Mouse (Mus musculus) lung, embryonic 16.5 days (tissue): ENCODE data around the gene Slc51b. TPM values are rescaled to one million over a fixed set of nuclear protein-coding genes. Genes with fewer than 3 reads are reported as not detected.

Experiments used
- ATAC-seq: fragments of 200-750 bp; cut with Nextera tagmentation; 2 replicates; pipeline ENCODE4 v1.8.0; 2017; ENCODE audit warnings: low read depth, mild to moderate bottlenecking, moderate library complexity
- H3K27ac ChIP-seq: fragments of 300-500 bp; sonication (generic); 2 replicates; pipeline ENCODE4 v1.5.1; 2014; ENCODE audit warnings: mild to moderate bottlenecking, control low read depth, low read length
- H3K27me3 ChIP-seq: fragments of 300-500 bp; sonication (generic); 2 replicates; pipeline ENCODE4 v1.6.1; 2014; ENCODE audit warnings: low read depth, low read length, mixed read lengths; ENCODE audit not compliant: control insufficient read depth, insufficient read depth
- H3K36me3 ChIP-seq: fragments of 300-500 bp; sonication (generic); 2 replicates; pipeline ENCODE4 v1.6.1; 2014; ENCODE audit warnings: low read length; ENCODE audit not compliant: control insufficient read depth, insufficient read depth
- H3K4me1 ChIP-seq: fragments of 300-500 bp; sonication (generic); replicated peaks from 2 replicates; pipeline ENCODE4 v1.6.1; 2014; ENCODE audit warnings: low read length, mixed read lengths; ENCODE audit not compliant: control insufficient read depth, insufficient read depth
- H3K4me2 ChIP-seq: fragments of 300-500 bp; sonication (generic); 2 replicates; pipeline ENCODE4 v1.6.1; 2014; ENCODE audit warnings: low read depth, low read length, control low read depth
- H3K4me3 ChIP-seq: fragments of 300-500 bp; sonication (generic); 2 replicates; pipeline ENCODE4 v1.5.1; 2014; ENCODE audit warnings: mild to moderate bottlenecking, low read length, control low read depth
- H3K9ac ChIP-seq: fragments of 300-500 bp; sonication (generic); 2 replicates; pipeline ENCODE4 v1.6.1; 2014; ENCODE audit warnings: low read length, control low read depth
- H3K9me3 ChIP-seq: fragments of 300-500 bp; sonication (generic); 2 replicates; pipeline ENCODE4 v1.6.1; 2016; ENCODE audit warnings: low read length; ENCODE audit not compliant: control insufficient read depth
- WGBS: fragments of 180-500 bp; shearing (Covaris S2); extraction: QIAGEN DNeasy Blood & Tissue Kit; methylation state at CpG from one replicate; pipeline ENCODE4 v1.1.7; 2014; 5-methylcytosine and 5-hydroxymethylcytosine counted together
- polyA plus RNA-seq: library from polyadenylated mRNA; unstranded; fragments of >200 nt; fragmentation: Nextera tagmentation; extraction: Ambion mirVana; gene quantifications from 2 replicates; pipeline ENCODE4 v1.2.1, GENCODE M21; 2015

Gene Slc51b
- polyA plus RNA-seq, 1 experiment from 2014 or later, result not detected

DNA sequence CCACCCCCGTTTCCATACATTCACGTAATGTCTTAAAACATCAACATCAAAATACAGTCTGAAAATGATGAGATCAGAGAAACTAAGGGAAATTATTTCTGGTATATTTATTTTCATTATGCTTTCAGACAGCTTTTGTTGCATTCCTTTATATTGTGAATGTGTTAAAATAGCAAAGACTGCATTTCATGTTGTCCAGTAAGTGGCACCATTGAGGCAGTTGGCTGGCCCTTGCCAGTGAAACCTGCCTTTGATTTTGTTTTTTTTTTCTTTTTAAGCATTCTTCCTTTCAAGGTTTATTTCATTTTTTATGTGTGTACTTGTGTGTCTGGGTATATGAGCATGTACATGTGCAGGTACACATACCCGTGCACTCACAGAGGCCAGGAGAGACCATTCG, 21.9 kb upstream of the Slc51b start:
- Histone ChIP-seq H3K27me3 (no peaks in the 10 kb centered on the region), H3K9me3 (no peaks in the 10 kb centered on the region), H3K4me1 (no peaks in the 10 kb centered on the region), H3K9ac (no peak overlapping the region), H3K36me3 (peaks cover 41% of the 10 kb centered on the region), H3K27ac (no peak overlapping the region), H3K4me3 (no peak overlapping the region), H3K4me2 (no peak overlapping the region)
- 90% methylated on average over 4 of the region's 4 CpGs for WGBS
- ATAC-seq, result no peak

DNA sequence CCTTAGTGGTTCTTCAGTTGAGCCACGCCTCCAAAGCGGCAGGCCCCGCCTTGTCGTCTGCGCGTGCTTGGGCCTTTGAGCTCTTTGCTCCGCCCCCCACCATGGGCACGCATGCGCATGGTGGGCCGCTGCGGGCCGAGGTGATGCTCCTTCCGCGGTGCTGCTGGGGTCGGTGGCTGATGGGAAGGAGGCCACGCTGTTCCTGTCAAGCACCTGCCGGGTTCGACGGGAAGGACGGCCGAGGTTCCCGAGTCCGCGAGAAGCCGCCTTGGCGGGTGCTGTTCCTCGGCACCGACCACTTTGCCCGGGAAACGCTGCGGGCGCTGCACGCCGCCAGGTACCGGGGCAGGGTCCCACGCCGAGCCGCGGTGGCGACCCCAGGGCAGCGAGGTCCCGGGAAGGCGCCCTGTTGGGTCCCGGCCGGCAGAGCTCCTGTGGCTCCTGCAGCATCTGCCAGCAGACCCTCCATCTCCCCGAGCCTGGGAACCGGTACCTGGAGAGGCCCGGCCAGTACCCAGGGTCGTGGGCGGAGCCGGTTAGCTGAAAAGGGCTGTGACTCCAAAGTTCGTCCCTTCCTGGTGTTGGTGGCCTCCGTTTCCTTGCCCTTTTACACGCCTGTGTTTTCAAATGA, 13.0 kb upstream of the Slc51b start, which contains the start of gene Mtfmt:
Gene Mtfmt (plus strand): TSS at position 112 of the 631 bp plus-strand sequence.
- H3K27me3 ChIP-seq, result no peaks in the 10 kb centered on the region
- H3K9ac ChIP-seq, result peak within 1 kb of the TSS; percentile 83
- H3K27ac ChIP-seq, result peak within 1 kb of the TSS; percentile 7; the same call in 1 of the 2 replicates
- peaks cover 7% of the 10 kb centered on the region for H3K4me1 ChIP-seq
- peak within 1 kb of the TSS; percentile 70 for H3K4me2 ChIP-seq
- WGBS, result under 1% methylated on average over 54 of the region's 54 CpGs
- peaks cover 8% of the 10 kb centered on the region for H3K36me3 ChIP-seq
- H3K9me3 ChIP-seq, result no peaks in the 10 kb centered on the region
- peak within 1 kb of the TSS; percentile 96 for H3K4me3 ChIP-seq
- peak; percentile 95 for ATAC-seq

DNA sequence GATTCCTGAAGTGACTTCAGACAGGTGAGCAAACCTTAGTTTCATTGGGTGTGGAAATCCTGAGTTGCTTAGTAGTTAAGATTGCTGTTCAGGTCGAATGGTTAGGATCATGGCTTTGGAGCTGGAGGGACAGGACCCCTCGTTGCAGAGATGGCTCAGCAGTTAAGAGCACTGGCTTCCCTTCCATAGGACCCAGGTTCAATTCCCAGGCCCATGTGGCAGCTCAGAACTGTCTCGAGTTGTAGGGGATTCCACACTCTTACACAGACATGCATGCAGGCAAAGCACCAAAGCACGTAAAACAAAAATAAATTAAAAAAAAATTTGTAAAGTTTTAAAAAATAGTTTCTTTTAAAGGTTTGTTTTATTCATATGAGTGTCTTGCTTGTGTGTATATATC, 12.5 kb upstream of the Slc51b start:
- no peak overlapping the region for H3K9ac ChIP-seq
- no peak; the same call in 1 of the 2 replicates for ATAC-seq
- no peaks in the 10 kb centered on the region for H3K27me3 ChIP-seq
- H3K4me3 ChIP-seq, result no peak overlapping the region; the same call in 1 of the 2 replicates
- WGBS, result 63% methylated on average over 4 of the region's 4 CpGs
- H3K36me3 ChIP-seq, result 0 out of 2 replicates have a peak, but pooled peaks cover 2% of the 10 kb centered on the region
- peaks cover 7% of the 10 kb centered on the region for H3K4me1 ChIP-seq
- H3K4me2 ChIP-seq, result peak overlapping the region; percentile 70; the same call in 1 of the 2 replicates
- H3K9me3 ChIP-seq, result no peaks in the 10 kb centered on the region
- peak overlapping the region; percentile 7; the same call in 1 of the 2 replicates for H3K27ac ChIP-seq

GRCm38 (mm10) chr9:65434140-65434539, 11.4 kb upstream of the Slc51b start:
- 57% methylated on average over 5 of the region's 5 CpGs for WGBS
- Histone ChIP-seq H3K4me2 (no peak overlapping the region), H3K27ac (no peak overlapping the region), H3K27me3 (no peaks in the 10 kb centered on the region), H3K4me3 (no peak overlapping the region), H3K4me1 (peaks cover 7% of the 10 kb centered on the region), H3K36me3 (0 out of 2 replicates have a peak, but pooled peaks cover 2% of the 10 kb centered on the region), H3K9ac (no peak overlapping the region), H3K9me3 (no peaks in the 10 kb centered on the region)
- ATAC-seq, result no peak

- Histone ChIP-seq H3K9me3 (no peaks in the 10 kb centered on the region), H3K9ac (no peak overlapping the region), H3K36me3 (no peaks in the 10 kb centered on the region), H3K4me2 (no peak overlapping the region), H3K4me1 (peaks cover 7% of the 10 kb centered on the region), H3K27me3 (no peaks in the 10 kb centered on the region), H3K4me3 (no peak overlapping the region), H3K27ac (no peak overlapping the region)
- ATAC-seq, result peak; percentile 45; the same call in 1 of the 2 replicates
- WGBS, result 3% methylated on average over 3 of the region's 3 CpGs
Measured at GRCm38 (mm10) chr9:65432236-65432635, 9.5 kb upstream of the Slc51b start.

- ATAC-seq, result no peak
- Histone ChIP-seq H3K27me3 (no peaks in the 10 kb centered on the region), H3K9me3 (no peaks in the 10 kb centered on the region), H3K4me1 (0 out of 2 replicates have a peak, but pooled peaks cover 3% of the 10 kb centered on the region), H3K4me3 (no peak overlapping the region), H3K4me2 (no peak overlapping the region), H3K27ac (no peak overlapping the region), H3K9ac (no peak overlapping the region), H3K36me3 (no peaks in the 10 kb centered on the region)
- WGBS, result 85% methylated on average over 5 of the region's 5 CpGs
Measured at GRCm38 (mm10) chr9:65430921-65431320, 8.2 kb upstream of the Slc51b start.

GRCm38 (mm10) chr9:65430401-65430800, 7.6 kb upstream of the Slc51b start:
- Histone ChIP-seq H3K4me2 (no peak overlapping the region), H3K27me3 (no peaks in the 10 kb centered on the region)
- ATAC-seq, result no peak

GRCm38 (mm10) chr9:65428003-65428402, 5.2 kb upstream of the Slc51b start:
- H3K4me3 ChIP-seq, result no peak overlapping the region
- H3K36me3 ChIP-seq, result no peaks in the 10 kb centered on the region
- no peak overlapping the region for H3K4me2 ChIP-seq
- H3K9ac ChIP-seq, result no peak overlapping the region
- WGBS, result 84% methylated on average over 5 of the region's 5 CpGs
- H3K27ac ChIP-seq, result no peak overlapping the region
- ATAC-seq, result no peak
- H3K9me3 ChIP-seq, result no peaks in the 10 kb centered on the region
- H3K27me3 ChIP-seq, result no peaks in the 10 kb centered on the region
- no peaks in the 10 kb centered on the region for H3K4me1 ChIP-seq

More at GRCm38 (mm10) chr9:65430401-65430800, 7.6 kb upstream of the Slc51b start:
- 0 out of 2 replicates have a peak, but pooled peaks cover 3% of the 10 kb centered on the region for H3K4me1 ChIP-seq
- H3K9me3 ChIP-seq, result no peaks in the 10 kb centered on the region
- no peak overlapping the region for H3K4me3 ChIP-seq
- no peak overlapping the region for H3K9ac ChIP-seq
- H3K36me3 ChIP-seq, result no peaks in the 10 kb centered on the region
- no peak overlapping the region for H3K27ac ChIP-seq

- H3K4me1 ChIP-seq, result no peaks in the 10 kb centered on the region
- H3K4me2 ChIP-seq, result no peak overlapping the region
- H3K9ac ChIP-seq, result no peak overlapping the region
- no peak overlapping the region for H3K27ac ChIP-seq
- no peak for ATAC-seq
- 62% methylated on average over 2 of the region's 2 CpGs for WGBS
- no peak overlapping the region for H3K4me3 ChIP-seq
- no peaks in the 10 kb centered on the region for H3K9me3 ChIP-seq
- H3K27me3 ChIP-seq, result no peaks in the 10 kb centered on the region
- no peaks in the 10 kb centered on the region for H3K36me3 ChIP-seq
Measured at GRCm38 (mm10) chr9:65427511-65427910, 4.8 kb upstream of the Slc51b start.
